In the genomic region with DNA sequence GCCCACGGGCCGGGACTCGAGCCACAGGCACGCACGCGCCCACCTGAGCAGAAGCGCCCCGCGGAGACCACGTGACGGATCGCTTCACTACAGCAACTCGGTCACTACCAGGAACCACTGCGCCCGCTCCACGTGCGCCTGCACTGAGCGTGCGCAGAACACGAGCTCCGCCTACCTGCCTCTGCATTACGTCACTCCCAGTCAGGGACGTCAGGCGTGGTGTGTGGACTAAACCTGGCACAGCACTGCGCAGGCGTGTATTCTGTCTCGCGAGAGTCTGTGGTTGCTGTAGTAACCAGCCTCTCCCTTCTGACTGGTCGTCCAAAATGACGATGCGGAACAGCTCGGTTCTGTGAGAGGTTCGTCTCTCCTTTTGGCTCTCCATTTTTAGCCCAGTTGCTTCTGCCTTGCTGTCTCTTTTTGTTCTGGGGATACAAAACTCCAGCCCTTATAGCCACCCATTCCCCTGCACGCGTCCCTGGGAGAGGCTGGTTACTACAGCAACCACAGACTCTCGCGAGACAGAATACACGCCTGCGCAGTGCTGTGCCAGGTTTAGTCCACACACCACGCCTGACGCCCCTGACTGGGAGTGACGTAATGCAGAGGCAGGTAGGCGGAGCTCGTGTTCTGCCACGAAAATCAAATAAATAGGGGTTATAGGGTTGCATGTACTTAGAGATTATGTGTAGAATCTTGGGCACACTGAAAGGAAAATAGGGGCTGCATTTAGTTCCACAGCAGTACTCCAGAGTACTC, we compare ENCODE assay signal across 8 mouse cellular contexts. TPM values are rescaled to one million over a fixed set of nuclear protein-coding genes. Genes with fewer than 3 reads are reported as not detected.
DNase-seq lines count a peak whose midpoint lies in the region; ATAC-seq lines count a peak whose summit lies in the region.

A gene (minus strand): TSS at position 160 of the 759 bp plus-strand sequence.

- 0 out of 2 replicates have a peak, but pooled peaks cover 2% of the 10 kb centered on the region for H3K27me3 ChIP-seq in hindbrain, embryonic 11.5 days (ENCODE audit: control insufficient read depth, insufficient read depth, low read length)

- peak within 1 kb of the TSS; percentile 72 for H3K9ac ChIP-seq in hindbrain, embryonic 11.5 days (ENCODE audit: low read depth, low read length)

- H3K36me3 ChIP-seq in hindbrain, embryonic 11.5 days (ENCODE audit: control insufficient read depth, insufficient read depth, low read length): no peaks in the 10 kb centered on the region

- peak; percentile 88 for DNase-seq in MEL-GATA-1-ER (ENCODE audit: extremely low read depth, low read depth)
- DNase-seq in cerebellum, adult 8-10 months: peak; percentile 95
- DNase-seq in hindbrain, embryonic 11.5 days (ENCODE audit: low spot score): peak; percentile 97
- DNase-seq in layer of hippocampus, postnatal 10 days (ENCODE audit: low spot score in 2 of 2): peak; percentile 97 to 98
- peak; percentile 98 for DNase-seq in lung, postnatal 10 days
- peak; percentile 96 for DNase-seq in ovary, postnatal 36 days (ENCODE audit: low spot score)
- DNase-seq in thymus, postnatal 25 days: peak; percentile 98

- peak within 1 kb of the TSS; percentile 65 for H3K4me3 ChIP-seq in hindbrain, embryonic 11.5 days (ENCODE audit: low read depth, low read length)

- H3K27ac ChIP-seq in hindbrain, embryonic 11.5 days (ENCODE audit: low read depth, low read length): peak within 1 kb of the TSS; percentile 42; the same call in 1 of the 2 replicates

- peak within 1 kb of the TSS; percentile 70 for H3K4me2 ChIP-seq in hindbrain, embryonic 11.5 days (replicated peaks; ENCODE audit: low read depth, low read length)

- WGBS in hindbrain, embryonic 11.5 days: under 1% methylated on average over 43 of the region's 45 CpGs

- H3K4me1 ChIP-seq in hindbrain, embryonic 11.5 days (replicated peaks; ENCODE audit: control insufficient read depth, insufficient read depth, low read length): no peaks in the 10 kb centered on the region

- peak; percentile 94 for ATAC-seq in frontal cortex, adult (ENCODE audit: low TSS enrichment)
- peak; percentile 99 for ATAC-seq in hindbrain, embryonic 11.5 days (ENCODE audit: low FRiP score)

- no peaks in the 10 kb centered on the region for H3K9me3 ChIP-seq in hindbrain, embryonic 11.5 days (ENCODE audit: control insufficient read depth, low read length)

RNA-seq across cellular contexts. Expression of the gene that starts here (rescaled TPM):
- polyA plus RNA-seq in hindbrain, embryonic 11.5 days (2014; fragmentation: Nextera tagmentation; extraction: Ambion mirVana): 16.2 and 20.5 TPM in 2 replicates
- 1 to 10 TPM; 8.6 to 9.1 TPM for total RNA-seq in layer of hippocampus, postnatal 10 days (2021)

Comparison
In these comparisons a context has a peak if more than half of its experiments do, and no peak if none do; other contexts are left out.
1. Peak in every context shown above with its lines: DNase-seq, ATAC-seq, H3K4me3 ChIP-seq and H3K27ac ChIP-seq.